Mouse (Mus musculus): ENCODE data around the gene Klkb1. TPM values are rescaled to one million over a fixed set of nuclear protein-coding genes. Genes with fewer than 3 reads are reported as not detected.
"Not testable (repeated sequence)": the region's sequence is repeated elsewhere in the genome, so short reads cannot be mapped to it uniquely, and the experiment has no call there.

The Klkb1 gene
- polyA plus RNA-seq (2012; rRNA removed): 0.16 and 0.19 TPM in 2 replicates

- TF ChIP-seq CTCF (IDR thresholded peaks at IDR 0.05; ENCODE audit: insufficient read depth, low read length): no peak
- TF ChIP-seq POLR2A (IDR thresholded peaks at IDR 0.05; ENCODE audit: borderline replicate concordance, extremely low read depth, low read depth, low read length): no peak
- Histone ChIP-seq H3K4me3 (replicated peaks; ENCODE audit: extremely low read depth, low read depth, low read length) (no peak within 1 kb of the TSS), H3K4me1 (ENCODE audit: control insufficient read depth, insufficient read depth, low read length) (no peaks in the 10 kb centered on the region)
- no peak for DNase-seq
- WGBS: 79% methylated on average over 7 of the region's 7 CpGs
Measured at GRCm38 (mm10) chr8:45294687-45295086, at the start of gene Klkb1. Klkb1 (minus strand) TSS chr8:45294859.

- WGBS: 95% methylated on average over 8 of the region's 8 CpGs
- TF ChIP-seq POLR2A (IDR thresholded peaks at IDR 0.05; ENCODE audit: borderline replicate concordance, extremely low read depth, low read depth, low read length) (no peak), CTCF (IDR thresholded peaks at IDR 0.05; ENCODE audit: insufficient read depth, low read length) (no peak)
- Histone ChIP-seq H3K4me3 (replicated peaks; ENCODE audit: extremely low read depth, low read depth, low read length) (no peak overlapping the region), H3K4me1 (ENCODE audit: control insufficient read depth, insufficient read depth, low read length) (no peaks in the 10 kb centered on the region)
- DNase-seq: no peak
Measured at GRCm38 (mm10) chr8:45344298-45344697, 49.6 kb upstream of the Klkb1 start.

GRCm38 (mm10) chr8:45341630-45342628 lies 47.3 kb upstream of the Klkb1 start:
- TF ChIP-seq CTCF (IDR thresholded peaks at IDR 0.05; ENCODE audit: insufficient read depth, low read length) (no peak), POLR2A (IDR thresholded peaks at IDR 0.05; ENCODE audit: borderline replicate concordance, extremely low read depth, low read depth, low read length) (no peak)
- H3K4me1 ChIP-seq (ENCODE audit: control insufficient read depth, insufficient read depth, low read length): no peaks in the 10 kb centered on the region
- 93% methylated on average over 12 of the region's 12 CpGs for WGBS
- H3K4me3 ChIP-seq (replicated peaks; ENCODE audit: extremely low read depth, low read depth, low read length): no peak overlapping the region
- no peak for DNase-seq

GRCm38 (mm10) chr8:45333493-45333892 lies 38.8 kb upstream of the Klkb1 start:
- H3K4me1 ChIP-seq (ENCODE audit: control insufficient read depth, insufficient read depth, low read length): peaks cover 4% of the 10 kb centered on the region; the same call in 1 of the 2 replicates
- peak; percentile 42 for DNase-seq
- H3K4me3 ChIP-seq (replicated peaks; ENCODE audit: extremely low read depth, low read depth, low read length): peak overlapping the region; percentile 89
- TF ChIP-seq CTCF (IDR thresholded peaks at IDR 0.05; ENCODE audit: insufficient read depth, low read length) (no peak), POLR2A (IDR thresholded peaks at IDR 0.05; ENCODE audit: borderline replicate concordance, extremely low read depth, low read depth, low read length) (no peak)
- 1% methylated on average over 8 of the region's 8 CpGs for WGBS

- Histone ChIP-seq H3K4me3 (replicated peaks; ENCODE audit: extremely low read depth, low read depth, low read length) (peak within 1 kb of the TSS; percentile 89), H3K4me1 (ENCODE audit: control insufficient read depth, insufficient read depth, low read length) (peaks cover 4% of the 10 kb centered on the region; the same call in 1 of the 2 replicates)
- TF ChIP-seq CTCF (IDR thresholded peaks at IDR 0.05; ENCODE audit: insufficient read depth, low read length) (no peak), POLR2A (IDR thresholded peaks at IDR 0.05; ENCODE audit: borderline replicate concordance, extremely low read depth, low read depth, low read length) (peak; percentile 51; the same call in 1 of the 2 replicates)
- WGBS: 2% methylated on average over 44 of the region's 44 CpGs
- peak; percentile 76 for DNase-seq
Measured at GRCm38 (mm10) chr8:45332685-45333409, 38.2 kb upstream of the Klkb1 start, which contains the start of gene Cyp4v3. Cyp4v3 (minus strand) TSS chr8:45333216.

- peaks cover 4% of the 10 kb centered on the region; the same call in 1 of the 2 replicates for H3K4me1 ChIP-seq (ENCODE audit: control insufficient read depth, insufficient read depth, low read length)
Measured at GRCm38 (mm10) chr8:45330856-45331255, 36.2 kb upstream of the Klkb1 start.

GRCm38 (mm10) chr8:45329206-45329980 lies 34.7 kb upstream of the Klkb1 start:
- WGBS: 63% methylated on average over 6 of the region's 6 CpGs
- Histone ChIP-seq H3K4me1 (ENCODE audit: control insufficient read depth, insufficient read depth, low read length) (peaks cover 4% of the 10 kb centered on the region; the same call in 1 of the 2 replicates), H3K4me3 (replicated peaks; ENCODE audit: extremely low read depth, low read depth, low read length) (no peak overlapping the region)
- TF ChIP-seq CTCF (IDR thresholded peaks at IDR 0.05; ENCODE audit: insufficient read depth, low read length): no peak
- no peak for TF ChIP-seq POLR2A (IDR thresholded peaks at IDR 0.05; ENCODE audit: borderline replicate concordance, extremely low read depth, low read depth, low read length)
- peak; percentile 17 for DNase-seq

More at GRCm38 (mm10) chr8:45330856-45331255, 36.2 kb upstream of the Klkb1 start:
- no peak overlapping the region for H3K4me3 ChIP-seq (replicated peaks; ENCODE audit: extremely low read depth, low read depth, low read length)
- TF ChIP-seq CTCF (IDR thresholded peaks at IDR 0.05; ENCODE audit: insufficient read depth, low read length) (no peak), POLR2A (IDR thresholded peaks at IDR 0.05; ENCODE audit: borderline replicate concordance, extremely low read depth, low read depth, low read length) (no peak)
- WGBS: 58% methylated on average over 3 of the region's 3 CpGs
- DNase-seq: no peak

GRCm38 (mm10) chr8:45327076-45327475 lies 32.4 kb upstream of the Klkb1 start:
- not testable (repeated sequence) for H3K4me3 ChIP-seq (replicated peaks; ENCODE audit: extremely low read depth, low read depth, low read length); DNase-seq; H3K4me1 ChIP-seq (ENCODE audit: control insufficient read depth, insufficient read depth, low read length)

GRCm38 (mm10) chr8:45324151-45324550 lies 29.5 kb upstream of the Klkb1 start:
- Histone ChIP-seq H3K4me3 (replicated peaks; ENCODE audit: extremely low read depth, low read depth, low read length) (no peak overlapping the region), H3K4me1 (ENCODE audit: control insufficient read depth, insufficient read depth, low read length) (no peaks in the 10 kb centered on the region)
- no peak for DNase-seq
- TF ChIP-seq POLR2A (IDR thresholded peaks at IDR 0.05; ENCODE audit: borderline replicate concordance, extremely low read depth, low read depth, low read length) (no peak), CTCF (IDR thresholded peaks at IDR 0.05; ENCODE audit: insufficient read depth, low read length) (no peak)
- WGBS: 63% methylated on average over 4 of the region's 4 CpGs
